20 mouse cellular contexts compared by ENCODE assay signal in genomic region chr11:32556333-32556990, GRCm38 (mm10). TPM values are rescaled to one million over a fixed set of nuclear protein-coding genes. Genes with fewer than 3 reads are reported as not detected.
A peak's percentile ranks its signal among the peaks of the same experiment; 100 is the strongest.
DNase-seq lines count a peak whose midpoint lies in the region; ATAC-seq and TF ChIP-seq lines count a peak whose summit lies in the region.
"Had no signal": no experiment of that assay in that cellular context is flagged by ENCODE, and none has a peak within 500 bp of the region (broad histone marks: within the 10 kb centered on the region; RNA-seq: fewer than 3 reads in every experiment).

No protein-coding gene starts in this region.

- no peak overlapping the region for H3K9ac ChIP-seq in hindbrain, postnatal 0 days (replicated peaks; ENCODE audit: low read length)
- H3K9ac ChIP-seq: embryonic facial prominence, embryonic 12.5 days; forebrain, embryonic 12.5 days; hindbrain, embryonic 15.5 days had no signal

- H3K36me3 ChIP-seq in hindbrain, postnatal 0 days (ENCODE audit: insufficient read depth, low read length) = no peaks in the 10 kb centered on the region
- H3K36me3 ChIP-seq in hindbrain, embryonic 10.5 days = 0 out of 2 replicates have a peak, but pooled peaks cover 3% of the 10 kb centered on the region
- H3K36me3 ChIP-seq in macrophage (ENCODE audit: inconsistent target) = no peaks in the 10 kb centered on the region
- H3K36me3 ChIP-seq: embryonic facial prominence, embryonic 12.5 days; forebrain, embryonic 12.5 days; hindbrain, embryonic 15.5 days had no signal

- H3K27ac ChIP-seq in hindbrain, postnatal 0 days = no peak overlapping the region
- H3K27ac ChIP-seq in hindbrain, embryonic 10.5 days = no peak overlapping the region
- H3K27ac ChIP-seq in macrophage = peak overlapping the region; percentile 49
- H3K27ac ChIP-seq: embryonic facial prominence, embryonic 12.5 days; forebrain, embryonic 12.5 days; hindbrain, embryonic 15.5 days had no signal

- no peak overlapping the region for H3K4me2 ChIP-seq in hindbrain, postnatal 0 days (ENCODE audit: low read depth, low read length)
- H3K4me2 ChIP-seq: embryonic facial prominence, embryonic 12.5 days; forebrain, embryonic 12.5 days; hindbrain, embryonic 15.5 days had no signal

- TF ChIP-seq CTCF in hindbrain, postnatal 0 days (IDR thresholded peaks at IDR 0.05; ENCODE audit: low read depth) = no peak

- no peaks in the 10 kb centered on the region for H3K9me3 ChIP-seq in hindbrain, postnatal 0 days (ENCODE audit: low read length)
- H3K9me3 ChIP-seq in hindbrain, embryonic 10.5 days = no peaks in the 10 kb centered on the region
- H3K9me3 ChIP-seq: embryonic facial prominence, embryonic 12.5 days; forebrain, embryonic 12.5 days; hindbrain, embryonic 15.5 days had no signal

- H3K4me1 ChIP-seq in hindbrain, postnatal 0 days (ENCODE audit: insufficient read depth, low read length) = peaks cover 7% of the 10 kb centered on the region
- H3K4me1 ChIP-seq in hindbrain, embryonic 10.5 days (replicated peaks) = peaks cover 50% of the 10 kb centered on the region

- 61% methylated on average over 10 of the region's 10 CpGs for WGBS in hindbrain, postnatal 0 days
- WGBS in hindbrain, embryonic 10.5 days = 73% methylated on average over 10 of the region's 10 CpGs
- WGBS in macrophage (ENCODE audit: missing documents) = 77% methylated on average over 10 of the region's 10 CpGs

- no peak overlapping the region for H3K4me3 ChIP-seq in hindbrain, postnatal 0 days (ENCODE audit: low read length)
- H3K4me3 ChIP-seq in hindbrain, embryonic 10.5 days = no peak overlapping the region
- no peak overlapping the region for H3K4me3 ChIP-seq in macrophage (ENCODE audit: inconsistent target)
- H3K4me3 ChIP-seq: embryonic facial prominence, embryonic 12.5 days; forebrain, embryonic 12.5 days; hindbrain, embryonic 15.5 days had no signal

- peaks cover 62% of the 10 kb centered on the region for H3K79me2 ChIP-seq in macrophage (ENCODE audit: inconsistent target)

- DNase-seq in gastrocnemius, postnatal 25 days = peak; percentile 39
- no peak for DNase-seq in gastrocnemius, adult 8-10 months (ENCODE audit: low spot score in 2 of 2)
- peak; percentile 49 for DNase-seq in hindbrain, postnatal 0 days (ENCODE audit: low spot score)
- no peak for DNase-seq in hindbrain, embryonic 10.5 days (ENCODE audit: low spot score)
- DNase-seq in lung, postnatal 36 days = peak; percentile 36
- DNase-seq in lung, postnatal 14 days = no peak
- no peak for DNase-seq in frontal cortex, adult 2 months (ENCODE audit: extremely low spot score in 1 of 2, low spot score in 1 of 2)
- DNase-seq: adrenal gland, adult 2 months; adrenal gland, postnatal 25 days; cerebellum, adult 2 months; heart, postnatal 10 days; kidney, adult 11 months had no signal

- ATAC-seq in hindbrain, postnatal 0 days = peak; percentile 48
- ATAC-seq: forebrain, embryonic 16.5 days had no signal

- no peaks in the 10 kb centered on the region for H3K27me3 ChIP-seq in hindbrain, postnatal 0 days (ENCODE audit: insufficient read depth, low read length)
- H3K27me3 ChIP-seq in hindbrain, embryonic 10.5 days (ENCODE audit: insufficient read depth, poor library complexity, severe bottlenecking) = no peaks in the 10 kb centered on the region
- H3K27me3 ChIP-seq: CH12.LX; embryonic facial prominence, embryonic 12.5 days; forebrain, embryonic 12.5 days; hindbrain, embryonic 15.5 days had no signal

RNA-seq across cellular contexts. Expression of gene Stk10, which starts 23.4 kb away (rescaled TPM):
- 1 to 10 TPM; 2.6 to 3.2 TPM for total RNA-seq in gastrocnemius, postnatal 25 days (2021)
- 1 to 10 TPM; 1.2 to 2.4 (median 1.9) TPM for total RNA-seq in gastrocnemius, adult 8-10 months (2022)
- total RNA-seq in hindbrain, postnatal 0 days (2014; rRNA removed) = 4.5 and 10.8 TPM in 2 replicates
- 1.1 and 1.2 TPM in 2 replicates for polyA plus RNA-seq in hindbrain, postnatal 0 days (2015; fragmentation: Nextera tagmentation; extraction: Ambion mirVana)
- 3.0 TPM in 2 replicates for polyA plus RNA-seq in hindbrain, embryonic 10.5 days (2016; fragmentation: Nextera tagmentation; extraction: Ambion mirVana)
- total RNA-seq in macrophage (2018; cell fraction: chromatin; rRNA removed) = 100 to 1,000 TPM in 1 of 26 experiments, 10 to 100 TPM in 24, 1 to 10 TPM in 1; 6.6 to 115 (median 23.7) TPM
- 10 to 100 TPM in 24 of 26 experiments, 1 to 10 TPM in 2; 9.2 to 19.3 (median 16.1) TPM for total RNA-seq in macrophage (2018; cell fraction: cytosol; rRNA removed)
- total RNA-seq in macrophage (2018; cell fraction: nucleus; rRNA removed) = 10 to 100 TPM in 25 of 26 experiments, 1 to 10 TPM in 1; 9.8 to 41.0 (median 20.4) TPM
- polyA plus RNA-seq in macrophage (2018) = 15.5 to 19.3 TPM (median 18.5 TPM) in 3 replicates
- 4.2 and 4.6 TPM in 2 replicates for polyA plus RNA-seq in frontal cortex, adult 2 months (2012; rRNA removed)

RNA-seq across cellular contexts. Expression of gene Efcab9, which starts 24.6 kb away (rescaled TPM):
- 1 to 10 TPM in 1 of 2 experiments, under 1 TPM in 1; 0.75 to 1.0 TPM for total RNA-seq in gastrocnemius, postnatal 25 days (2021)
- 1 to 10 TPM in 3 of 4 experiments, under 1 TPM in 1; 0.74 to 1.7 (median 1.3) TPM for total RNA-seq in gastrocnemius, adult 8-10 months (2022)
- total RNA-seq in hindbrain, postnatal 0 days (2014; rRNA removed) = not detected in 2 replicates
- 0.38 TPM in 1 of 2 replicates, not detected in the other for polyA plus RNA-seq in hindbrain, postnatal 0 days (2015; fragmentation: Nextera tagmentation; extraction: Ambion mirVana)
- 0.45 TPM in 1 of 2 replicates, not detected in the other for polyA plus RNA-seq in hindbrain, embryonic 10.5 days (2016; fragmentation: Nextera tagmentation; extraction: Ambion mirVana)
- not detected for total RNA-seq in macrophage (2018; cell fraction: chromatin; rRNA removed)
- total RNA-seq in macrophage (2018; cell fraction: cytosol; rRNA removed) = under 1 TPM in 5 of 26 experiments, not detected in 21; 0.22 to 0.54 (median 0.29) TPM
- total RNA-seq in macrophage (2018; cell fraction: nucleus; rRNA removed) = 1 to 10 TPM in 1 of 26 experiments, not detected in 25; 1.3 TPM
- polyA plus RNA-seq in macrophage (2018) = not detected in 3 replicates
- 0.34 and 0.64 TPM in 2 replicates for polyA plus RNA-seq in frontal cortex, adult 2 months (2012; rRNA removed)
- total RNA-seq: heart, adult 8-10 months; hematopoietic stem cell, adult 5-6 weeks had no signal
- polyA plus RNA-seq: adrenal gland, adult 2 months; forebrain, embryonic 16.5 days had no signal

Comparison
In these comparisons a context has a peak if more than half of its experiments do, and no peak if none do; other contexts are left out.
1. DNase-seq: peak in gastrocnemius, postnatal 25 days (single experiment), hindbrain, postnatal 0 days (single experiment) and lung, postnatal 36 days (single experiment); none in gastrocnemius, adult 8-10 months (0 of 2), hindbrain, embryonic 10.5 days (single experiment), lung, postnatal 14 days (single experiment) and frontal cortex, adult 2 months (0 of 2).